Mouse (Mus musculus) intestine, postnatal 0 days (tissue): Measurements from ENCODE around the gene Hibch. TPM values are rescaled to one million over a fixed set of nuclear protein-coding genes. Genes with fewer than 3 reads are reported as not detected.

Source experiments
- ATAC-seq: fragments of 200-750 bp; cut with Nextera tagmentation; 2 replicates; pipeline ENCODE4 v1.8.0; 2017; ENCODE audit warnings: mild to moderate bottlenecking, moderate TSS enrichment, moderate library complexity
- H3K27ac ChIP-seq: fragments of 300-500 bp; sonication (generic); 2 replicates; pipeline ENCODE4 v1.5.1; 2014; ENCODE audit warnings: mild to moderate bottlenecking, low read depth, low read length, moderate library complexity
- H3K27me3 ChIP-seq: fragments of 300-500 bp; sonication (generic); replicated peaks from 2 replicates; pipeline ENCODE4 v1.6.1; 2014; ENCODE audit warnings: low read length, mixed read lengths; ENCODE audit not compliant: control insufficient read depth, insufficient read depth
- H3K36me3 ChIP-seq: fragments of 300-500 bp; sonication (generic); 2 replicates; pipeline ENCODE4 v1.6.1; 2014; ENCODE audit warnings: mild to moderate bottlenecking, moderate library complexity; ENCODE audit not compliant: control insufficient read depth, insufficient read depth
- H3K4me1 ChIP-seq: fragments of 300-500 bp; sonication (generic); replicated peaks from 2 replicates; pipeline ENCODE4 v1.6.1; 2014; ENCODE audit warnings: antibody characterized with exemption, low read length, mixed read lengths; ENCODE audit not compliant: control insufficient read depth, insufficient read depth
- H3K4me2 ChIP-seq: fragments of 300-500 bp; sonication (generic); replicated peaks from 2 replicates; pipeline ENCODE4 v1.6.1; 2014; ENCODE audit warnings: low read depth, mild to moderate bottlenecking, moderate library complexity
- H3K4me3 ChIP-seq: fragments of 300-500 bp; sonication (generic); 2 replicates; pipeline ENCODE4 v1.5.1; 2014; ENCODE audit warnings: low read depth, low read length
- H3K9ac ChIP-seq: fragments of 300-500 bp; sonication (generic); 2 replicates; pipeline ENCODE4 v1.6.1; 2014; ENCODE audit warnings: mild to moderate bottlenecking, low read depth, low read length
- H3K9me3 ChIP-seq: fragments of 300-500 bp; sonication (generic); 2 replicates; pipeline ENCODE4 v1.6.1; 2016; ENCODE audit warnings: mixed run types; ENCODE audit not compliant: control insufficient read depth
- CTCF ChIP-seq: sonication (generic); IDR thresholded peaks from 2 replicates; pipeline ENCODE4 v1.5.1; 2016; ENCODE audit warnings: low read depth, mild to moderate bottlenecking, control low read depth, antibody characterized with exemption, moderate library complexity
- WGBS: fragments of 180-500 bp; shearing (Covaris S2); extraction: QIAGEN DNeasy Blood & Tissue Kit; methylation state at CpG from one replicate; pipeline ENCODE4 v1.1.7; 2014; 5-methylcytosine and 5-hydroxymethylcytosine counted together
- polyA plus RNA-seq: library from polyadenylated mRNA; unstranded; fragments of >200 nt; fragmentation: Nextera tagmentation; extraction: Ambion mirVana; gene quantifications from 2 replicates; pipeline ENCODE4 v1.2.1, GENCODE M21; 2015

Gene Hibch
- polyA plus RNA-seq, 1 experiment from 2014 or later = 13.6 TPM

DNA sequence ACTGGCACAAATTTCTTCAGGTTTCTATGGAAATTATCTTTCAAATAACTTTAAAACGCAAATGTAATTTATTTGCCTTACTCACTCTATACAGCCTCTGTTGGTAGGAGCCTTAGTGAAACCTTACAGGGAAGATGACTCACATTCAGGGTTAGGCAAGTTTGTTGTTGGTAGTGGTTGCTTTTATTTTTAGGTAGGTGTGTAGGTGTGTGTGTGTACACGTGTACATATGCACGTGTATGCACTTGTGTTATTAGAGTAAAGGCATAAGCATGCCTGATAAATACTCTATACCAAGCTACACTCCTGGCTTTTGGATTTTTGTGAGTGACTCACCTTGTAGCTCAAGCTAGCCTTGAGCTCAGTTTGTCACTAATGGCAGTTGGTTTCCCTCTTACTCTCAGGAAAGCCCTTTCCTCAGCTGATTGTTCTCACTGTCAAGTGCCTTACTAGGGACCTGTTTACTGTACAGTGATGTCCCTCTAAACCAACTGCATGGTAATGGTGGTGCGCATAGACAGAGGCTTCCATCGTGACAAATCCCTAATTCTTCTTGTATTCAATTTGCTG, 42.2 kb upstream of the Hibch start:
- whole genome bisulfite sequencing = 86% methylated on average over 5 of the region's 5 CpGs
- H3K27ac ChIP-seq = no peak overlapping the region
- no peak for ATAC-seq

DNA sequence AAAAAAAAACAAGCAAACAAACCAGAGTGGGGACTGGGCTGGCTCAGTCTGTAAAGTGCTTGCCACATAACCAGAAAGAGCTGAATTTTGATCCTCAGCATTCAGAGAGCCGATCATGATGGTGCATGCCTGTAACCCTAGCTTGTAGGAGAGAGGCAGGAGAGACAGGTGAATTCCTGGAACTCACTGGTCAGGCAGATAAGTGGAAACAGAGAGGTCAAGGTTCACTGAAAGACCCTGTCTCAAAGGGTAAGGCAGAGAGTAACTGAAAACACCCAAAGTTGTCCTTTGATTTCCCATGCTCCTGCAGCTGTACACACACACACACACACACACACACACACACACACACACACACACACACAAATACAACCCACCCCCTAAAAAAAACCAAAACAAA, 39.7 kb upstream of the Hibch start:
- no peak for ATAC-seq
- Histone ChIP-seq H3K36me3 (no peaks in the 10 kb centered on the region), H3K9ac (no peak overlapping the region), H3K27ac (no peak overlapping the region), H3K9me3 (no peaks in the 10 kb centered on the region), H3K4me2 (no peak overlapping the region), H3K27me3 (no peaks in the 10 kb centered on the region), H3K4me1 (0 out of 2 replicates have a peak, but pooled peaks cover 2% of the 10 kb centered on the region), H3K4me3 (no peak overlapping the region)
- TF ChIP-seq CTCF = no peak
- 53% methylated on average over 1 of the region's 1 CpGs for WGBS

More for the DNA sequence above, 42.2 kb upstream of the Hibch start:
- no peaks in the 10 kb centered on the region for H3K36me3 ChIP-seq
- 0 out of 2 replicates have a peak, but pooled peaks cover 2% of the 10 kb centered on the region for H3K4me1 ChIP-seq
- no peaks in the 10 kb centered on the region for H3K9me3 ChIP-seq
- no peaks in the 10 kb centered on the region for H3K27me3 ChIP-seq
- H3K9ac ChIP-seq = no peak overlapping the region
- no peak overlapping the region for H3K4me3 ChIP-seq
- no peak overlapping the region for H3K4me2 ChIP-seq
- TF ChIP-seq CTCF = no peak

DNA sequence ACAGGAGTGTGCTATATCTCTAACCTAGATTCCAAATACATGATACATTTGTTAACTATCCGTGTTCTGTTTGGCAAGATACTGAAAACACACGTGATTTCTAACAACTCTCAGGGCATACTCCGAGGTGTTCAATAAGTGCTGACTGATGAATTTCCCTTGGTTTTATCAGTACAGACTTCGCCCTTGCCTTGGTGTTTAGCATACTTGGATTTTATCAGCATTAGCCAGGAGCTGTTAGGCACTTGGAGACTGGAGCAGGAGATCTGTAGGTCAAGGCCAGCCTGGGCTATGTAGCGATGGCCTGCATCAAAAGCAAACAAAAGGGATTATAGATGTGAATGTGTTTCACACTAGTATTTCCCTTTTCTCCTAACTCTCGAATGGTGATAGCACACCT, 36.3 kb upstream of the Hibch start:
- TF ChIP-seq CTCF = no peak
- no peak overlapping the region for H3K4me3 ChIP-seq
- H3K9ac ChIP-seq = no peak overlapping the region
- H3K9me3 ChIP-seq = no peaks in the 10 kb centered on the region
- peak overlapping the region; percentile 70 for H3K27ac ChIP-seq
- no peak overlapping the region for H3K4me2 ChIP-seq
- ATAC-seq = peak; percentile 93
- H3K4me1 ChIP-seq = 0 out of 2 replicates have a peak, but pooled peaks cover 2% of the 10 kb centered on the region
- 53% methylated on average over 6 of the region's 6 CpGs for WGBS
- H3K27me3 ChIP-seq = no peaks in the 10 kb centered on the region
- no peaks in the 10 kb centered on the region for H3K36me3 ChIP-seq

DNA sequence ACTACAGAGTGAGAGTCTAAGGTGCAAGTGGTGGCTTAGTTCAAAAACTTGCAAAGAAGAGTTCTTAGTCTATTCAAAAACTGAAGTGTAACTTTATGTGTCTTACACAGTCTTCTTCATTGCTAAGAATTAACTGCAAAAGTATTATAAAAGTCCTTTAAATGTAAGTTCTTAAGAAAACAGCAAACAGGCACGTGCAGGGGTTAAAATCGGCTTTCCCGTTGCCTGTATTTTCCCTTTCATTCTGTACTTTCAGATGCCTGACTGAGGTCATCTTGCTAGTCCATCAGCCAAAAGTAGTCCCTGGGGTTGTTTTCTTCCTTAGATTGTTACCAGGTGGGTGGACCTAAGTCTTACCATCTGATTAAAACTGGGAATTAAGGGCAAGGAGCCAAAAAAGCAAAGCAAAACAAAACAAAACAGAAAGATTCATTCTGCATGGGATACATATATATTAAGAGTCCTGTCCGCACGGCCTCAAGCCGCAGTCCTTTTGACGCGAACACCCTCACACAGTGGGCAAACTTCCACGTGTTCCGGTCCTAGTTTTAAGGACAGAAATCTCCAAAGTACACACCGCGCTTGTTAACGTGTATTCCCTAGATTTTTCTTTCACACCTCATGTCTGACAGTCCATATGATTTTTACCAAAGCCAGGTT, 28.4 kb upstream of the Hibch start:
- no peak overlapping the region for H3K9ac ChIP-seq
- no peaks in the 10 kb centered on the region for H3K4me1 ChIP-seq
- peak overlapping the region; percentile 73 for H3K4me3 ChIP-seq
- peak overlapping the region; percentile 94 for H3K4me2 ChIP-seq
- no peaks in the 10 kb centered on the region for H3K9me3 ChIP-seq
- 0 out of 2 replicates have a peak, but pooled peaks cover 6% of the 10 kb centered on the region for H3K36me3 ChIP-seq
- ATAC-seq = no peak
- H3K27ac ChIP-seq = no peak overlapping the region
- H3K27me3 ChIP-seq = no peaks in the 10 kb centered on the region
- 52% methylated on average over 13 of the region's 13 CpGs for WGBS
- no peak for TF ChIP-seq CTCF

DNA sequence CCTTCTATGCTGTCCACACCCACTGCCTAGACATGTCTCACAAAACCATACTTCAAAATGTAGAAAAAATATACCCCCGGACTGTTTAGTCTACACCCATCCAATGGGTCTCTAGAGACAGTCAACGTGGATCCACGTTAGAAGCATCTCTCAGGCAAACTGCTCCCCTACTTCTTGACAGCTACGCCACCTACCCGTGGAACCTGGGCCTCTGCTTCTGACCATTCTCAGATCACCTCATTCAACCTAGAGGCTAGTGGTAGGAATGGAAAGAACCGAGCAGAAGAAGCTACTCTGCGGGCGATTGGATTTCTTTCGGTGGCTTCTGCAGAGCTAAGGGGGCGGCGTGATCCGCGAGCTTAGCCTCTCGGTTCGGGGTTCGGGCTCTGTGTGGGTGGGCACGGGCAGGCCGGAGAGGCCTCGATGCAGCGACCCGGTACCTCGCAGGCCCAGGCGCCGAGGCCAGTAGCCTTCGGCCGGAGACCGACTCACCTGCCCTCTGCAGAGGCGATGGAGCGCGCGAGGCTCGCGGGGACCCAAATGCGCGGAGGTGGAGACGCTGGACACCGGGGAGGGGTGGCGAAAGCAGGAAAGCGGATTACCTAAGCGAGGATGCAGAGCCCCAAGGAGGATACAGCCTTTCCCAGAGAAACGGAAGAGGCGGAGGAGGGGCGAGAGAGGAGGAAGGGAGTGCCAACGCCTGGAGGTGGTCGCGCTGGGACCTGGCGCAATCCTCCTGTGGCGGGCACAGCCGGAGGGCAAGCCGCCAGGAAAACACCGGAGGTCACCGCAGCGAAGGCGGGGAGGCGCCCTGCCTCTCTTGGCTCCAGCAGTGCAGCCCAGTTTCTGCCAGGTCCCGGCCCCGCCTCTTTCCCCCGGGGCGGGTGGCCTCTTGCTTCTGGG, 27.6 kb upstream of the Hibch start, which contains the start of gene Inpp1:
Gene Inpp1 (minus strand): TSS at position 779 of the 903 bp plus-strand sequence.
- H3K27ac ChIP-seq = peak within 1 kb of the TSS; percentile 73
- peak within 1 kb of the TSS; percentile 94 for H3K4me2 ChIP-seq
- H3K27me3 ChIP-seq = no peaks in the 10 kb centered on the region
- H3K9ac ChIP-seq = peak within 1 kb of the TSS; percentile 78
- TF ChIP-seq CTCF = peak; percentile 80
- no peaks in the 10 kb centered on the region for H3K9me3 ChIP-seq
- H3K4me3 ChIP-seq = peak within 1 kb of the TSS; percentile 73
- under 1% methylated on average over 58 of the region's 59 CpGs for WGBS
- H3K36me3 ChIP-seq = 0 out of 2 replicates have a peak, but pooled peaks cover 6% of the 10 kb centered on the region
- H3K4me1 ChIP-seq = no peaks in the 10 kb centered on the region
- peak; percentile 93 for ATAC-seq

DNA sequence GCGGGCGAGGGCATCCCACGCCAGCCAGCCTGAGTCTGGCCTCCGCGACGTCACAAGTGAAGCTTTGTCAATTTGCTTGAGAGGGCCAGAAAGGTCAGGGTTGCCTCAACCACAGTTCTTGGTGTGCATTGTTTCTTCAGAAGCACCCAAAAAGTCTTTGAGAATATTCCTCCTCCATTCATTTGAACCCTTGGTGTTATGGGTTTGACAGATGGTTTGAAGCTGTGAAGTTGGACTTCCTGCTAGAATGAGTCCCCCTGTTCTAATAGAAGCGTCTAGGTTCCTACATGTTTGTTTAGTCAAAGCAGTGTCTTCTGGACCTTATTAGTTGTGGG, 26.9 kb upstream of the Hibch start:
- Histone ChIP-seq H3K4me2 (peak overlapping the region; percentile 94), H3K27ac (no peak overlapping the region), H3K36me3 (0 out of 2 replicates have a peak, but pooled peaks cover 6% of the 10 kb centered on the region), H3K4me3 (peak overlapping the region; percentile 73), H3K9me3 (no peaks in the 10 kb centered on the region), H3K9ac (peak overlapping the region; percentile 78; the same call in 1 of the 2 replicates), H3K27me3 (no peaks in the 10 kb centered on the region), H3K4me1 (no peaks in the 10 kb centered on the region)
- TF ChIP-seq CTCF = no peak
- WGBS = 4% methylated on average over 7 of the region's 7 CpGs
- ATAC-seq = no peak
